Mouse (Mus musculus) kidney, embryonic 14.5 days (tissue): ENCODE data around the gene Macrod2. TPM values are rescaled to one million over a fixed set of nuclear protein-coding genes. Genes with fewer than 3 reads are reported as not detected.

Experiments
- ATAC-seq: fragments of 200-750 bp; cut with Nextera tagmentation; 2 replicates; pipeline ENCODE4 v1.8.0; 2017; ENCODE audit warnings: moderate number of reproducible peaks, mild to moderate bottlenecking, moderate TSS enrichment, moderate library complexity; ENCODE audit not compliant: low FRiP score, low TSS enrichment
- H3K27ac ChIP-seq: fragments of 300-500 bp; sonication (generic); 2 replicates; pipeline ENCODE4 v1.5.1; 2014; ENCODE audit warnings: low read depth, mild to moderate bottlenecking, low read length, moderate library complexity, mixed read lengths
- H3K27me3 ChIP-seq: fragments of 300-500 bp; sonication (generic); 2 replicates; pipeline ENCODE4 v1.6.1; 2014; ENCODE audit warnings: mild to moderate bottlenecking, low read length; ENCODE audit not compliant: control insufficient read depth, insufficient read depth
- H3K36me3 ChIP-seq: fragments of 300-500 bp; sonication (generic); 2 replicates; pipeline ENCODE4 v1.6.1; 2014; ENCODE audit warnings: low read length, mixed read lengths; ENCODE audit not compliant: control insufficient read depth, insufficient read depth
- H3K4me1 ChIP-seq: fragments of 300-500 bp; sonication (generic); 2 replicates; pipeline ENCODE4 v1.6.1; 2014; ENCODE audit warnings: low read length, mixed read lengths; ENCODE audit not compliant: control insufficient read depth, insufficient read depth
- H3K4me2 ChIP-seq: fragments of 300-500 bp; sonication (generic); replicated peaks from 2 replicates; pipeline ENCODE4 v1.6.1; 2014; ENCODE audit warnings: low read depth, mild to moderate bottlenecking, low read length
- H3K4me3 ChIP-seq: fragments of 300-500 bp; sonication (generic); 2 replicates; pipeline ENCODE4 v1.5.1; 2014; ENCODE audit warnings: mild to moderate bottlenecking, low read length
- H3K9ac ChIP-seq: fragments of 300-500 bp; sonication (generic); 2 replicates; pipeline ENCODE4 v1.6.1; 2014; ENCODE audit warnings: low read depth, mild to moderate bottlenecking, low read length, moderate library complexity
- H3K9me3 ChIP-seq: fragments of 300-500 bp; sonication (generic); 2 replicates; pipeline ENCODE4 v1.6.1; 2016; ENCODE audit warnings: low read length; ENCODE audit not compliant: control insufficient read depth
- WGBS: fragments of 180-500 bp; shearing (Covaris S2); extraction: QIAGEN DNeasy Blood & Tissue Kit; methylation state at CpG from one replicate; pipeline ENCODE4 v1.1.7; 2014; 5-methylcytosine and 5-hydroxymethylcytosine counted together
- polyA plus RNA-seq: library from polyadenylated mRNA; unstranded; fragments of >200 nt; fragmentation: Nextera tagmentation; extraction: Ambion mirVana; gene quantifications from 2 replicates; pipeline ENCODE4 v1.2.1, GENCODE M21; 2014

Gene Macrod2
- polyA plus RNA-seq, 1 experiment from 2014 or later: 22.2 TPM

- H3K9me3 ChIP-seq: no peaks in the 10 kb centered on the region
- H3K27me3 ChIP-seq: no peaks in the 10 kb centered on the region
- no peak overlapping the region for H3K4me3 ChIP-seq
- no peaks in the 10 kb centered on the region for H3K4me1 ChIP-seq
- no peak overlapping the region for H3K27ac ChIP-seq
- H3K36me3 ChIP-seq: no peaks in the 10 kb centered on the region
- peak; percentile 85 for ATAC-seq
- 17% methylated on average over 11 of the region's 11 CpGs for WGBS
- no peak overlapping the region for H3K9ac ChIP-seq
- no peak overlapping the region; the same call in 1 of the 2 replicates for H3K4me2 ChIP-seq
Measured at GRCm38 (mm10) chr2:142253913-142254312, 1858.8 kb downstream of the Macrod2 start.

- no peak overlapping the region for H3K9ac ChIP-seq
- no peak for ATAC-seq
- no peaks in the 10 kb centered on the region for H3K9me3 ChIP-seq
- H3K27me3 ChIP-seq: no peaks in the 10 kb centered on the region
- no peak overlapping the region for H3K27ac ChIP-seq
- no peak overlapping the region for H3K4me2 ChIP-seq
- 89% methylated on average over 6 of the region's 6 CpGs for WGBS
- H3K36me3 ChIP-seq: no peaks in the 10 kb centered on the region
- no peaks in the 10 kb centered on the region for H3K4me1 ChIP-seq
- no peak overlapping the region for H3K4me3 ChIP-seq
Measured at GRCm38 (mm10) chr2:142254566-142254965, 1859.5 kb downstream of the Macrod2 start.

GRCm38 (mm10) chr2:142257501-142257900 is 1862.4 kb downstream of the Macrod2 start:
- Histone ChIP-seq H3K4me3 (no peak overlapping the region), H3K36me3 (no peaks in the 10 kb centered on the region), H3K27ac (no peak overlapping the region), H3K9ac (no peak overlapping the region), H3K4me2 (no peak overlapping the region), H3K9me3 (no peaks in the 10 kb centered on the region), H3K4me1 (no peaks in the 10 kb centered on the region), H3K27me3 (no peaks in the 10 kb centered on the region)
- 88% methylated on average over 1 of the region's 1 CpGs for WGBS
- ATAC-seq: no peak

GRCm38 (mm10) chr2:142261046-142261445 is 1865.9 kb downstream of the Macrod2 start:
- Histone ChIP-seq H3K4me3 (no peak overlapping the region), H3K27ac (no peak overlapping the region), H3K36me3 (no peaks in the 10 kb centered on the region), H3K4me1 (no peaks in the 10 kb centered on the region), H3K4me2 (no peak overlapping the region), H3K27me3 (no peaks in the 10 kb centered on the region), H3K9me3 (no peaks in the 10 kb centered on the region), H3K9ac (no peak overlapping the region)
- ATAC-seq: no peak
- 84% methylated on average over 6 of the region's 6 CpGs for WGBS

GRCm38 (mm10) chr2:142264697-142265096 is 1869.6 kb downstream of the Macrod2 start:
- no peaks in the 10 kb centered on the region for H3K27me3 ChIP-seq
- WGBS: 78% methylated on average over 2 of the region's 2 CpGs
- no peak overlapping the region for H3K9ac ChIP-seq
- H3K4me3 ChIP-seq: no peak overlapping the region
- no peaks in the 10 kb centered on the region for H3K36me3 ChIP-seq
- no peak overlapping the region for H3K27ac ChIP-seq
- no peaks in the 10 kb centered on the region for H3K9me3 ChIP-seq
- no peak for ATAC-seq
- H3K4me1 ChIP-seq: no peaks in the 10 kb centered on the region
- H3K4me2 ChIP-seq: no peak overlapping the region

- no peak overlapping the region for H3K9ac ChIP-seq
- ATAC-seq: no peak
- no peak overlapping the region for H3K4me3 ChIP-seq
- no peak overlapping the region for H3K27ac ChIP-seq
- no peaks in the 10 kb centered on the region for H3K27me3 ChIP-seq
- 72% methylated on average over 2 of the region's 2 CpGs for WGBS
- no peaks in the 10 kb centered on the region for H3K9me3 ChIP-seq
- no peak overlapping the region for H3K4me2 ChIP-seq
- no peaks in the 10 kb centered on the region for H3K36me3 ChIP-seq
- no peaks in the 10 kb centered on the region for H3K4me1 ChIP-seq
Measured at GRCm38 (mm10) chr2:142267836-142268235, 1872.7 kb downstream of the Macrod2 start.

GRCm38 (mm10) chr2:142286761-142287160 is 1891.7 kb downstream of the Macrod2 start:
- WGBS: 52% methylated on average over 1 of the region's 1 CpGs

GRCm38 (mm10) chr2:142294831-142295230 is 1899.7 kb downstream of the Macrod2 start:
- no peak overlapping the region for H3K9ac ChIP-seq
- H3K4me2 ChIP-seq: no peak overlapping the region
- H3K4me3 ChIP-seq: no peak overlapping the region
- H3K36me3 ChIP-seq: no peaks in the 10 kb centered on the region
- no peak for ATAC-seq
- 72% methylated on average over 4 of the region's 4 CpGs for WGBS
- H3K27ac ChIP-seq: no peak overlapping the region
- no peaks in the 10 kb centered on the region for H3K9me3 ChIP-seq
- H3K27me3 ChIP-seq: no peaks in the 10 kb centered on the region
- H3K4me1 ChIP-seq: no peaks in the 10 kb centered on the region

More at GRCm38 (mm10) chr2:142286761-142287160, 1891.7 kb downstream of the Macrod2 start:
- Histone ChIP-seq H3K9ac (no peak overlapping the region), H3K4me2 (no peak overlapping the region), H3K36me3 (no peaks in the 10 kb centered on the region), H3K27me3 (no peaks in the 10 kb centered on the region), H3K9me3 (no peaks in the 10 kb centered on the region), H3K4me3 (no peak overlapping the region), H3K4me1 (no peaks in the 10 kb centered on the region), H3K27ac (no peak overlapping the region)
- ATAC-seq: no peak

GRCm38 (mm10) chr2:142303098-142303911 is 1908.2 kb downstream of the Macrod2 start:
- Histone ChIP-seq H3K4me3 (no peak overlapping the region), H3K9ac (no peak overlapping the region), H3K9me3 (no peaks in the 10 kb centered on the region), H3K4me1 (no peaks in the 10 kb centered on the region), H3K27ac (no peak overlapping the region), H3K36me3 (no peaks in the 10 kb centered on the region), H3K27me3 (no peaks in the 10 kb centered on the region), H3K4me2 (no peak overlapping the region)
- 51% methylated on average over 2 of the region's 2 CpGs for WGBS
- ATAC-seq: no peak
